Mouse (Mus musculus): ENCODE data around the gene Gm16368.
"Not testable (repeated sequence)": the region's sequence is repeated elsewhere in the genome, so short reads cannot be mapped to it uniquely, and the experiment has no call there.

Gene Gm16368

GRCm38 (mm10) chr12:88083397-88083796 lies at the start of gene Gm16368:
Gene Gm16368 (plus strand): TSS chr12:88083697.
- DNase-seq (ENCODE audit: low spot score in 2 of 2), result not testable (repeated sequence)

- not testable (repeated sequence) for DNase-seq (ENCODE audit: low spot score in 2 of 2)
Measured at GRCm38 (mm10) chr12:88039062-88039461, 44.4 kb upstream of the Gm16368 start.

- DNase-seq (ENCODE audit: low spot score in 2 of 2), result not testable (repeated sequence)
Measured at GRCm38 (mm10) chr12:88039703-88040102, 43.8 kb upstream of the Gm16368 start.

- not testable (repeated sequence) for DNase-seq (ENCODE audit: low spot score in 2 of 2)
Measured at GRCm38 (mm10) chr12:88045226-88045625, 38.3 kb upstream of the Gm16368 start.
